Mouse (Mus musculus): Measurements from ENCODE around the gene Efna3. TPM values are rescaled to one million over a fixed set of nuclear protein-coding genes. Genes with fewer than 3 reads are reported as not detected.

Gene Efna3
- polyA plus RNA-seq, 2 experiments = 32.1 to 38.1 TPM

DNA sequence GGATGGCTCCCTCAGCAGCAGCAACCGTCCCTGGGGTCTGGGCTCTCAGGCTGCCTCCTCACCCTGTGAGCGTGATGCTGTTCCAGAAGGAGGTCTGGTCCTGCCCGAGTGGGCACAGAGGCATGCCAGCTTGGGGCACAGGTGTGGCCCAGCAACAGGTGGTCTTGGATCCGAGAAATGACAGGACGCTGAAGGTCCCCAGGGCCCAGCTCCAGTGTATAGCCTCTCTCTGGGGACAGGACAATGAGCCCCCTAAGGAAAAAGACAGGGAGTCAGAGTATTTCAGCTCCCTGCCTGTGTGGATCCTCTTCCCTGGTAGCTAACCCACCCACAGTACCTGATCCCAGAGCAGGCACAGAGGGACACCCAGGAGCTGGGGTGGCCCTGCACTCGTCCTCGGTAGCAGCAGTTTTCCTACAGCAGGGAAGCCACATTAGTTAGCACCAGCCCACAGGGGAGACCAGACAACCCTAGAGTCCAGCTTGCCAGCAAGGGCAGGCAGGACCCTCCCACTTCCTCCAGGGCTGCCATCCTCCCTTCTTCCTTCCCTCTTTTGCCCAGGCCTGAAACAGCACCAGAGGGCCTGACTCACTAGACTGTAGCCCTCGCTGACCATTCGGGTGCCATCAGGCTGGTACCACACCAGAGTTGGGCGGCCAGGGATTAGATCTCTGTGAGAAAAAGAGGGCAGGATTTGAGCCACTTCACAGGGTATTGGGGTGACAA lies 24.2 kb upstream of the Efna3 start:
- H3K27ac ChIP-seq (replicated peaks; ENCODE audit: low read depth, low read length) = no peak overlapping the region
- no peaks in the 10 kb centered on the region for H3K9me3 ChIP-seq (ENCODE audit: control insufficient read depth, low read length)
- no peak for ATAC-seq (ENCODE audit: low FRiP score, low read depth)
- WGBS = 81% methylated on average over 10 of the region's 10 CpGs
- TF ChIP-seq POLR2A (IDR thresholded peaks at IDR 0.05; ENCODE audit: borderline replicate concordance, extremely low read depth, insufficient read depth, insufficient read length) = no peak
- H3K27me3 ChIP-seq (ENCODE audit: control insufficient read depth, insufficient read depth, low read length) = no peaks in the 10 kb centered on the region; the same call in 1 of the 2 replicates
- H3K4me3 ChIP-seq (replicated peaks; ENCODE audit: low read length) = no peak overlapping the region
- H3K9ac ChIP-seq (ENCODE audit: low read depth, low read length, severe bottlenecking) = no peak overlapping the region
- peaks cover 16% of the 10 kb centered on the region for H3K4me1 ChIP-seq (ENCODE audit: control insufficient read depth, insufficient read depth, low read length)
- peaks cover 44% of the 10 kb centered on the region for H3K36me3 ChIP-seq (ENCODE audit: control insufficient read depth, insufficient read depth, low read length)
- H3K4me2 ChIP-seq (replicated peaks; ENCODE audit: low read depth, low read length, severe bottlenecking) = no peak overlapping the region
- DNase-seq (ENCODE audit: low spot score) = no peak

DNA sequence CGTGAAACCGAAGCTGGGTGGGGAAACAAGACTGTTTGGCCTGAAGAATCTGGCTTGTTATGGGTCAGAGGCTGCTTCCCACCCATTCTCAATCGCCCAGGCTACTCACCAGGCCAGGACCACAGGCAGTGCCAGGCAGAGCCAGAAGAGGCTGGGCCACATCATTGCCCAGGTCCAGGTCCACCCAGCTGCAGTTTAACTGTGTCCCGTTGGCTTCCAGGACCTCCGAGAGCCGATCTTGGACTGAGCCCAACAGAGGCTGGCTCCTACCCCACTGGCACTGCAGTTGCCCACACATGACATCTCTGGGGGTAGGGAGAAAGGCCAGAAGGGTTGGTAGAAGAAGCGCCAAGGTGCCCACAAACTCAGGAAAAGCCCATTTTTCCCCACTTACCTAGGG lies 20.5 kb upstream of the Efna3 start:
- DNase-seq (ENCODE audit: low spot score) (no peak), ATAC-seq (ENCODE audit: low FRiP score, low read depth) (no peak)
- 83% methylated on average over 7 of the region's 7 CpGs for WGBS
- H3K4me2 ChIP-seq (replicated peaks; ENCODE audit: low read depth, low read length, severe bottlenecking) = no peak overlapping the region
- no peak overlapping the region for H3K27ac ChIP-seq (replicated peaks; ENCODE audit: low read depth, low read length)
- peaks cover 54% of the 10 kb centered on the region for H3K36me3 ChIP-seq (ENCODE audit: control insufficient read depth, insufficient read depth, low read length)
- H3K9ac ChIP-seq (ENCODE audit: low read depth, low read length, severe bottlenecking) = no peak overlapping the region
- H3K27me3 ChIP-seq (ENCODE audit: control insufficient read depth, insufficient read depth, low read length) = no peaks in the 10 kb centered on the region
- H3K9me3 ChIP-seq (ENCODE audit: control insufficient read depth, low read length) = no peaks in the 10 kb centered on the region
- peaks cover 22% of the 10 kb centered on the region for H3K4me1 ChIP-seq (ENCODE audit: control insufficient read depth, insufficient read depth, low read length)
- no peak for TF ChIP-seq POLR2A (IDR thresholded peaks at IDR 0.05; ENCODE audit: borderline replicate concordance, extremely low read depth, insufficient read depth, insufficient read length)
- no peak overlapping the region for H3K4me3 ChIP-seq (replicated peaks; ENCODE audit: low read length)

DNA sequence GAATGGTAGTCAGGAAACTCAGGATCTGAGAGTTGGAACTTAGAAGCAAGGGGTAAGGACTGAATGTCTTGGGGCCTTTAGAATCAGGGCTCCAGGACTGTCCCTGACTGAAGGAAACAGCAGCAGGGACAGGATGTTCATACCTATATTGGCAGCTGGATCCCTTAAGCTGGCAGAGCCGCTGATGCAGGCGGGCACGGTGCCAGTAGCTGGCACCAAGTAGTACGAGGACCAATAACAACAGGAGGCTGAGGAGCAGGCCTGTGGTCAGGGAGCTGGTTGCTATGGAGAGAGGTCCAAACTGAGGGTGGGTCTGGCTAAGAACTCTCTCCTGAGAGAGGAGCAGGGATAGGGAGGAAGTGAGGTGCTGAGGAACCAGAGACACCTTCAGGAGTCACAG lies 19.0 kb upstream of the Efna3 start:
- no peak for ATAC-seq (ENCODE audit: low FRiP score, low read depth)
- no peak for DNase-seq (ENCODE audit: low spot score)
- no peaks in the 10 kb centered on the region for H3K9me3 ChIP-seq (ENCODE audit: control insufficient read depth, low read length)
- no peak for TF ChIP-seq POLR2A (IDR thresholded peaks at IDR 0.05; ENCODE audit: borderline replicate concordance, extremely low read depth, insufficient read depth, insufficient read length)
- H3K4me2 ChIP-seq (replicated peaks; ENCODE audit: low read depth, low read length, severe bottlenecking) = no peak overlapping the region
- H3K36me3 ChIP-seq (ENCODE audit: control insufficient read depth, insufficient read depth, low read length) = peaks cover 47% of the 10 kb centered on the region
- no peak overlapping the region for H3K4me3 ChIP-seq (replicated peaks; ENCODE audit: low read length)
- no peak overlapping the region for H3K9ac ChIP-seq (ENCODE audit: low read depth, low read length, severe bottlenecking)
- peaks cover 22% of the 10 kb centered on the region for H3K4me1 ChIP-seq (ENCODE audit: control insufficient read depth, insufficient read depth, low read length)
- H3K27ac ChIP-seq (replicated peaks; ENCODE audit: low read depth, low read length) = no peak overlapping the region
- H3K27me3 ChIP-seq (ENCODE audit: control insufficient read depth, insufficient read depth, low read length) = no peaks in the 10 kb centered on the region
- 85% methylated on average over 4 of the region's 4 CpGs for WGBS

DNA sequence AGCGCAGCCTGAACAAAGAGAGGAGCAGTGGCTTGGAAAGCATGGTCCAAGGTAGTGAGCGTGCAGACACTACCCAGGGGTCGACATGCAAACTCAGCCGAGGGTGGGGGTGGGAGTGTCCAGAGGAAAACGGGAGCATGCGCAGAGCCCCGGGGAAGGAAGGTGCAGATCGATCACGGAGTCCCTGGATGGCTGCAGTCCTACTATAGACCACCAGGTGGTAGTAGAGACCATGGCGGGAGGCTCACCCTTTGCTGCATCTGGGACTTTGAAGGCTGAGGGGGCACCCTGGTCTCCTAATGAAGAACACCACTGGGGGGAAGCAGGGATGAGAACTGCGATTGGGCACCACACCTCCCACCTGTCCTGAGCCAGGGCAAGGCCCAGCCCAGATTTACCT lies 17.7 kb upstream of the Efna3 start:
- no peak for ATAC-seq (ENCODE audit: low FRiP score, low read depth)
- 5% methylated on average over 11 of the region's 11 CpGs for WGBS
- no peak for TF ChIP-seq POLR2A (IDR thresholded peaks at IDR 0.05; ENCODE audit: borderline replicate concordance, extremely low read depth, insufficient read depth, insufficient read length)

DNA sequence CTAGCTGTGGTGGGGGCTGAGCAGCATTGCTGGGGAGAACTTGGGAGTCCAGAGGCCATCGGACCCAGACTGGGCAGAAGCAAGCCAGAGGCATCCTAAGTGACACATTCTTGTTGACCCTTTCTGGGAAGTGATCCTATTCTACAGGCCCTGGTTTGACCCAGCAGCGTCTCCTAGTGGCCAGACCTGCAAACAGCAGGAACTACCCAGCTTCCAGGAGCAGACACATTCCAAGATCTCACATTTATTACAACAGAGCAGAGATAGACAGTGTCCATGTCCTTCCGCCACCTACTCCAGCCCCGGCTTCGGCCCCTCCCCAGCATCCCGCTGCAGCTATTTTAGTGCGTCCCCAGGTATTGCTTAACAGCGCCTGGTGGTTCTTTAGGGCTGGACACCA lies 16.7 kb upstream of the Efna3 start:
- ATAC-seq (ENCODE audit: low FRiP score, low read depth) (no peak), DNase-seq (ENCODE audit: low spot score) (no peak)
- Histone ChIP-seq H3K9ac (ENCODE audit: low read depth, low read length, severe bottlenecking) (no peak overlapping the region), H3K4me1 (ENCODE audit: control insufficient read depth, insufficient read depth, low read length) (peaks cover 31% of the 10 kb centered on the region), H3K36me3 (ENCODE audit: control insufficient read depth, insufficient read depth, low read length) (peaks cover 33% of the 10 kb centered on the region), H3K4me2 (replicated peaks; ENCODE audit: low read depth, low read length, severe bottlenecking) (peak overlapping the region; percentile 75), H3K27ac (replicated peaks; ENCODE audit: low read depth, low read length) (peak overlapping the region; percentile 19; the same call in 1 of the 2 replicates), H3K4me3 (replicated peaks; ENCODE audit: low read length) (0 out of 2 replicates have a peak overlapping the region, but pooled peaks have one; percentile 5), H3K27me3 (ENCODE audit: control insufficient read depth, insufficient read depth, low read length) (no peaks in the 10 kb centered on the region), H3K9me3 (ENCODE audit: control insufficient read depth, low read length) (no peaks in the 10 kb centered on the region)
- no peak for TF ChIP-seq POLR2A (IDR thresholded peaks at IDR 0.05; ENCODE audit: borderline replicate concordance, extremely low read depth, insufficient read depth, insufficient read length)
- WGBS = 27% methylated on average over 8 of the region's 8 CpGs

More for the DNA sequence above, 17.7 kb upstream of the Efna3 start:
- Histone ChIP-seq H3K9ac (ENCODE audit: low read depth, low read length, severe bottlenecking) (0 out of 2 replicates have a peak overlapping the region, but pooled peaks have one; percentile 9), H3K36me3 (ENCODE audit: control insufficient read depth, insufficient read depth, low read length) (peaks cover 35% of the 10 kb centered on the region), H3K4me1 (ENCODE audit: control insufficient read depth, insufficient read depth, low read length) (peaks cover 31% of the 10 kb centered on the region), H3K27me3 (ENCODE audit: control insufficient read depth, insufficient read depth, low read length) (no peaks in the 10 kb centered on the region), H3K9me3 (ENCODE audit: control insufficient read depth, low read length) (no peaks in the 10 kb centered on the region), H3K4me3 (replicated peaks; ENCODE audit: low read length) (peak overlapping the region; percentile 28), H3K27ac (replicated peaks; ENCODE audit: low read depth, low read length) (no peak overlapping the region), H3K4me2 (replicated peaks; ENCODE audit: low read depth, low read length, severe bottlenecking) (peak overlapping the region; percentile 46)
- DNase-seq (ENCODE audit: low spot score) = peak; percentile 78
